Mouse (Mus musculus) lung, postnatal 0 days (tissue): Measurements from ENCODE around the gene Atp2c2.

ENCODE experiments used
- CTCF ChIP-seq: IDR thresholded peaks from 2 replicates; pipeline ENCODE4 v1.5.1; 2016; ENCODE audit warnings: antibody characterized with exemption, mild to moderate bottlenecking
- EP300 ChIP-seq: IDR thresholded peaks from 2 replicates; pipeline ENCODE4 v1.6.1; 2016; ENCODE audit warnings: antibody characterized with exemption, mild to moderate bottlenecking, control low read depth

DNA sequence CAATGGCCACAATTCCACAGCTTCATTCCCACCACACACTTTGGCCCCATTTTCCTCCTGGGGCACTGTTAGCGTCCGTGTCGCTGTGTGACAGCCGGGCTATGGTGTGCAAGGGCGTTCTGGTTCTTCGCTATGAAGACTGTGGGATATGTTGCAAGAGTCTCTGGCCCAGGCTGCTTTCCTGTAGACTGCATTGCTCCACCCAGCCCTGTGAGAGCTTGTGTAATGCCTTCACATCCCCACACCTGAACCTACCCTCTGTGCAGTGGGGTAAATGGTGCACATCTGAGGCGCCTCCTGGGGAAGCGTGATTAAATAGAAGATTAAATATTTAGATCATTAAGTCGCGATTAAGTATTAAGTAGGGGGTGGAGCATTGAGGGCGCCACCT, 9.9 kb downstream of the Atp2c2 start:
- TF ChIP-seq EP300 (no peak), CTCF (no peak)
